Mouse (Mus musculus): ENCODE data around the gene Rabggta. TPM values are rescaled to one million over a fixed set of nuclear protein-coding genes. Genes with fewer than 3 reads are reported as not detected.

Gene Rabggta
- 64.0 and 65.1 TPM in 2 replicates for polyA plus RNA-seq (2015; fragmentation: Nextera tagmentation; extraction: Ambion mirVana)

- Histone ChIP-seq H3K27ac (ENCODE audit: low read length) (peak within 1 kb of the TSS; percentile 82), H3K4me2 (ENCODE audit: low read length) (peak within 1 kb of the TSS; percentile 79), H3K9ac (ENCODE audit: low read depth, low read length) (peak within 1 kb of the TSS; percentile 75), H3K4me3 (ENCODE audit: low read depth, low read length) (peak within 1 kb of the TSS; percentile 69), H3K36me3 (ENCODE audit: control insufficient read depth, insufficient read depth, low read length) (peaks cover 15% of the 10 kb centered on the region; the same call in 1 of the 2 replicates), H3K4me1 (ENCODE audit: control insufficient read depth, insufficient read depth, low read length) (peaks cover 14% of the 10 kb centered on the region), H3K9me3 (replicated peaks; ENCODE audit: control insufficient read depth, low read length, poor library complexity, severe bottlenecking) (no peaks in the 10 kb centered on the region), H3K27me3 (ENCODE audit: control insufficient read depth, insufficient read depth, low read depth, low read length) (no peaks in the 10 kb centered on the region)
- WGBS: under 1% methylated on average over 46 of the region's 50 CpGs
- peak; percentile 97 for ATAC-seq
Observed at GRCm38 (mm10) chr14:55721700-55722437, at the start of gene Rabggta. Gene Rabggta, minus strand, starts transcription at chr14:55722263.

- WGBS: 74% methylated on average over 16 of the region's 16 CpGs
- H3K36me3 ChIP-seq (ENCODE audit: control insufficient read depth, insufficient read depth, low read length): no peaks in the 10 kb centered on the region
- ATAC-seq: no peak
- H3K27me3 ChIP-seq (ENCODE audit: control insufficient read depth, insufficient read depth, low read depth, low read length): peaks cover 25% of the 10 kb centered on the region
- H3K4me2 ChIP-seq (ENCODE audit: low read length): no peak overlapping the region
- H3K9me3 ChIP-seq (replicated peaks; ENCODE audit: control insufficient read depth, low read length, poor library complexity, severe bottlenecking): no peaks in the 10 kb centered on the region
- no peak overlapping the region for H3K9ac ChIP-seq (ENCODE audit: low read depth, low read length)
- no peak overlapping the region for H3K27ac ChIP-seq (ENCODE audit: low read length)
- no peak overlapping the region for H3K4me3 ChIP-seq (ENCODE audit: low read depth, low read length)
- peaks cover 3% of the 10 kb centered on the region; the same call in 1 of the 2 replicates for H3K4me1 ChIP-seq (ENCODE audit: control insufficient read depth, insufficient read depth, low read length)
Observed at GRCm38 (mm10) chr14:55769087-55769703, 47.1 kb upstream of the Rabggta start.

DNA sequence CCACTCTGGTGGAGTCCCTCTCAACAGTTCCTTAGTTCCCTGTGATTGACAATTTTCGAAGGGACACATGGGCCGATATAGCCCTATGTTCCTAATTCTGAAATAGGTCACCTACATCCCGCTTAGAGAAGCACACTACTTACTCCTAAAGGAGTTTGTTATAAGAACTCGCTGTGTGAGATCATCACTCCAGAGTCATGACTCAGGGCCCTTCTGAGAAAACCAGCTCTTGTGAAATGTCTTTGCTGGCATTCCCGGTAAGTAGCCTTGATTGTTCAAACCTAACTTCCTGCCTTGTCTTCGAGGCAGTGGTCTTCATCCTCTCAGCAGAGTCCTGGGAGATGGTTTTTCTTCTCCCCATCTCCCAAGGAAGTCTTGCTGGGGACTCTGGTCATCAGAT, 46.5 kb upstream of the Rabggta start:
- H3K9ac ChIP-seq (ENCODE audit: low read depth, low read length): no peak overlapping the region
- H3K27ac ChIP-seq (ENCODE audit: low read length): no peak overlapping the region
- no peak overlapping the region for H3K4me3 ChIP-seq (ENCODE audit: low read depth, low read length)
- H3K4me2 ChIP-seq (ENCODE audit: low read length): no peak overlapping the region
- no peaks in the 10 kb centered on the region for H3K36me3 ChIP-seq (ENCODE audit: control insufficient read depth, insufficient read depth, low read length)
- ATAC-seq: no peak
- peaks cover 26% of the 10 kb centered on the region for H3K27me3 ChIP-seq (ENCODE audit: control insufficient read depth, insufficient read depth, low read depth, low read length)
- H3K4me1 ChIP-seq (ENCODE audit: control insufficient read depth, insufficient read depth, low read length): peaks cover 3% of the 10 kb centered on the region; the same call in 1 of the 2 replicates
- 86% methylated on average over 6 of the region's 6 CpGs for WGBS
- H3K9me3 ChIP-seq (replicated peaks; ENCODE audit: control insufficient read depth, low read length, poor library complexity, severe bottlenecking): no peaks in the 10 kb centered on the region

DNA sequence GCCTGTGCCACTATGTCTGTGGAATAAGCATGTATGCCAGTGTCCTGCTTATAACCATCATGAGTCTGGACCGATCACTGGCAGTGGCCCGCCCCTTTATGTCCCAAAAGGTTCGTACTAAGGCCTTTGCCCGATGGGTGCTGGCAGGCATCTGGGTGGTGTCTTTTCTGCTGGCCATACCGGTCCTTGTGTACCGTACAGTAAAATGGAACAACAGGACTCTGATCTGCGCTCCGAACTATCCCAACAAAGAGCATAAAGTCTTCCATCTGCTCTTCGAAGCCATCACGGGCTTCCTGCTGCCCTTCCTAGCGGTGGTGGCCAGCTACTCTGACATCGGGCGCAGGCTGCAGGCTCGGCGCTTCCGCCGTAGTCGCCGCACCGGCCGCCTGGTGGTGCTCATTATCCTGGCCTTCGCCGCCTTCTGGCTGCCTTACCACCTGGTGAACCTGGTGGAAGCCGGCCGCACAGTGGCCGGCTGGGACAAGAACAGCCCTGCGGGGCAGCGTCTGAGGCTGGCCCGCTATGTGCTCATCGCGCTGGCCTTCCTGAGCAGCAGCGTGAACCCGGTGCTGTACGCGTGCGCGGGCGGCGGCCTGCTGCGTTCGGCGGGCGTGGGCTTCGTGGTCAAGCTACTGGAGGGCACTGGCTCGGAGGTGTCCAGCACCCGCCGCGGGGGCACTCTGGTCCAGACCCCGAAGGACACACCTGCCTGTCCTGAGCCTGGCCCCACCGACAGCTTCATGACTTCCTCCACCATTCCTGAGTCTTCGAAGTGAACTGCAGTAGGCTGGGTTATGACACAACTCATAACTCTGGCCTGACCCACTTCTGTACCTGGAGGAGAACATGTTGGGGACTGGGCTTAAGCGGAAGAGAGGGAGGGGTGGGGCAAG, 45.7 kb upstream of the Rabggta start:
- Histone ChIP-seq H3K9me3 (replicated peaks; ENCODE audit: control insufficient read depth, low read length, poor library complexity, severe bottlenecking) (no peaks in the 10 kb centered on the region), H3K4me2 (ENCODE audit: low read length) (peak overlapping the region; percentile 89), H3K4me1 (ENCODE audit: control insufficient read depth, insufficient read depth, low read length) (peaks cover 3% of the 10 kb centered on the region; the same call in 1 of the 2 replicates), H3K36me3 (ENCODE audit: control insufficient read depth, insufficient read depth, low read length) (no peaks in the 10 kb centered on the region), H3K4me3 (ENCODE audit: low read depth, low read length) (peak overlapping the region; percentile 48), H3K27ac (ENCODE audit: low read length) (no peak overlapping the region), H3K9ac (ENCODE audit: low read depth, low read length) (peak overlapping the region; percentile 71), H3K27me3 (ENCODE audit: control insufficient read depth, insufficient read depth, low read depth, low read length) (peaks cover 30% of the 10 kb centered on the region)
- WGBS: 13% methylated on average over 52 of the region's 52 CpGs
- ATAC-seq: peak; percentile 72

DNA sequence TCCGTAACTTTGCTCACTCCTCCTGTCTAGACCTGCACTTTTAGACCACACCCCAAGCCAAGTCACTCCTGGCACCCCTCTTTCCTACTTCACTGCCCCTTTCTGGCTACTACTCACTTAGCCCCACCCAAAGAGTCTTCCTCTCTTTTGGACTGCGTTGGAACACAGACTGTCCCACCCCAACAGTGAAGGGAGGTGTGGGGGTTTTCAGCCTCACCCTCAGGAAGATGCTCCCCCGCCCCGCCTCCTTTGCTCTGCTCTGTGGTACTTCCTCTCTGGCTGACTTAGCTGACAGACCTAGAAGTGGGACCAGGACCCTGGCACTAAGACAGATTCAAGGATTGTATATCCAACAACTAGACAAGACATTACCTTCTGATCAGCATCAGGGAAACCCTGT, 43.6 kb upstream of the Rabggta start, which contains the start of gene Ltb4r1:
TSS of gene Ltb4r1 (plus strand) at position 267 of the 400 bp plus-strand sequence.
- H3K9ac ChIP-seq (ENCODE audit: low read depth, low read length): no peak within 1 kb of the TSS
- WGBS: 73% methylated on average over 4 of the region's 4 CpGs
- H3K4me1 ChIP-seq (ENCODE audit: control insufficient read depth, insufficient read depth, low read length): peaks cover 10% of the 10 kb centered on the region
- ATAC-seq: no peak
- no peaks in the 10 kb centered on the region for H3K9me3 ChIP-seq (replicated peaks; ENCODE audit: control insufficient read depth, low read length, poor library complexity, severe bottlenecking)
- H3K4me2 ChIP-seq (ENCODE audit: low read length): no peak within 1 kb of the TSS
- no peaks in the 10 kb centered on the region for H3K36me3 ChIP-seq (ENCODE audit: control insufficient read depth, insufficient read depth, low read length)
- peaks cover 38% of the 10 kb centered on the region for H3K27me3 ChIP-seq (ENCODE audit: control insufficient read depth, insufficient read depth, low read depth, low read length)
- H3K4me3 ChIP-seq (ENCODE audit: low read depth, low read length): no peak within 1 kb of the TSS
- H3K27ac ChIP-seq (ENCODE audit: low read length): no peak within 1 kb of the TSS

DNA sequence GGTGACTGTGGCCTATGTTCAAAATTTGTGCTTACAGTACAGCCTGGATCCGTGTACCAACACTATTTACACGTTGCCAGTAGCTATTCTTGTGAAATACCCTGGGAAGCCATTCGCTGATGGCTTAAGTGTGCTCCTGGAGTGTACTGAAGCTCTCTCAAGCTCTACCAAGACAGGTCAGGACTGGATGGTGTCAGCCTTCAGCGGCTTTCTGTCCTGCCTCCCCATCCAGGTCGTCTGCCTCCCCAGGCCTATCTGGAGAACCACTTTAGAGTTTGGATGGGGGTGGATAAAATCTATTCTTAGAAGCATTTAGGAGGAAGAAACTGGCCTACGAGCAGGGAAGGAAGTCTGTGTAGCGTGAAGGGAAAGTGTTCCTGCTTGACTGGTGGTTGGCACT, 41.1 kb upstream of the Rabggta start:
- Histone ChIP-seq H3K4me1 (ENCODE audit: control insufficient read depth, insufficient read depth, low read length) (peaks cover 10% of the 10 kb centered on the region), H3K9ac (ENCODE audit: low read depth, low read length) (0 out of 2 replicates have a peak overlapping the region, but pooled peaks have one; percentile 6), H3K36me3 (ENCODE audit: control insufficient read depth, insufficient read depth, low read length) (no peaks in the 10 kb centered on the region), H3K4me2 (ENCODE audit: low read length) (no peak overlapping the region; the same call in none of the 2 replicates), H3K4me3 (ENCODE audit: low read depth, low read length) (no peak overlapping the region), H3K9me3 (replicated peaks; ENCODE audit: control insufficient read depth, low read length, poor library complexity, severe bottlenecking) (no peaks in the 10 kb centered on the region), H3K27me3 (ENCODE audit: control insufficient read depth, insufficient read depth, low read depth, low read length) (peaks cover 34% of the 10 kb centered on the region), H3K27ac (ENCODE audit: low read length) (0 out of 2 replicates have a peak overlapping the region, but pooled peaks have one; percentile 77)
- no peak for ATAC-seq
- 61% methylated on average over 7 of the region's 7 CpGs for WGBS

DNA sequence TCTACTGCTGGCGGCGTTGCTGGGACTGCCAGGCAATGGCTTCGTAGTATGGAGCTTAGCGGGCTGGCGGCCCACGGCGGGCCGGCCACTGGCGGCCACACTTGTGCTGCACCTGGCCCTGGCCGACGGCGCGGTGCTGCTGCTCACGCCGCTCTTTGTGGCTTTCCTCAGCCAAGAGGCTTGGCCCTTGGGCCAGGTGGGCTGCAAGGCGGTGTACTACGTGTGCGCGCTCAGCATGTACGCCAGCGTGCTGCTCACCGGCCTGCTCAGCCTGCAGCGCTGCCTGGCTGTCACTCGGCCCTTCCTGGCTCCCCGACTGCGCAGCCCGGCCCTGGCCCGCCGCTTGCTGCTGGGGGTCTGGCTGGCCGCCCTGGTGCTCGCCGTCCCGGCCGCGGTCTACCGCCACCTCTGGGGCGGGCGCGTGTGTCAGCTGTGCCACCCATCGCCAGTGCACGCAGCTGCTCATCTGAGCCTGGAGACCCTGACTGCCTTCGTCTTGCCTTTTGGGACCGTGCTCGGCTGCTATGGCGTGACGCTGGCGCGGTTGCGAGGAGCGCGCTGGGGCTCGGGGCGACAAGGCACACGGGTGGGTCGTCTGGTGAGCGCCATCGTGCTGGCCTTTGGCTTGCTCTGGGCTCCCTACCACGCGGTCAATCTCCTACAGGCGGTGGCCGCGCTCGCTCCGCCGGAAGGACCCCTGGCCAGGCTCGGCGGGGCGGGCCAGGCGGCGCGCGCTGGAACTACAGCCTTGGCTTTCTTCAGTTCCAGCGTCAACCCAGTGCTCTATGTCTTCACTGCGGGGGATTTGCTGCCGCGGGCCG, 40.1 kb upstream of the Rabggta start:
- Histone ChIP-seq H3K27me3 (ENCODE audit: control insufficient read depth, insufficient read depth, low read depth, low read length) (peaks cover 34% of the 10 kb centered on the region), H3K27ac (ENCODE audit: low read length) (peak overlapping the region; percentile 77), H3K9ac (ENCODE audit: low read depth, low read length) (peak overlapping the region; percentile 85), H3K36me3 (ENCODE audit: control insufficient read depth, insufficient read depth, low read length) (no peaks in the 10 kb centered on the region), H3K4me1 (ENCODE audit: control insufficient read depth, insufficient read depth, low read length) (peaks cover 7% of the 10 kb centered on the region), H3K4me2 (ENCODE audit: low read length) (peak overlapping the region; percentile 92), H3K9me3 (replicated peaks; ENCODE audit: control insufficient read depth, low read length, poor library complexity, severe bottlenecking) (no peaks in the 10 kb centered on the region), H3K4me3 (ENCODE audit: low read depth, low read length) (peak overlapping the region; percentile 54)
- ATAC-seq: peak; percentile 81
- under 1% methylated on average over 77 of the region's 77 CpGs for WGBS

DNA sequence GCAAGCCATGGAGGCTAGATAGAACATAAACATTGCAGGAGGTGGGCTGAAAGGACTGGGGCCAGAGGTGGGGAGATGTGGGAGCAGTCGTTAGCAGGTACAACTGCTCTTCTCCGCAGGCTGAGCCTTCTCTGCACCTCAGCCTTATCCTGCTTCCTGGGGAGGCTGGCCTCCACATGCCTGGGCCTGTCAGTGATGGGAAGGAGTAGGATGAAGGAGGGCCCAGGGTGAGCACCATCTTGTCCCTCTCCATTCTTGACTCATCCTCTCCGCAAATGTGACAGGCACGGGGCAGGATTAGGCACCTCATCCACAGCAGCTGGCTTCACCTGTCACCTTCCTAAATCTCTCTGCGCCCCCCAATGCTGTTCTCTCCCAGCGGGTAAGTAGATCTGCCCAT, 39.1 kb upstream of the Rabggta start, which contains the start of gene Ltb4r2:
TSS of gene Ltb4r2 (plus strand) at position 266 of the 400 bp plus-strand sequence.
- WGBS: 75% methylated on average over 6 of the region's 6 CpGs

More for the DNA sequence above, 39.1 kb upstream of the Rabggta start, which contains the start of gene Ltb4r2:
- Histone ChIP-seq H3K9me3 (replicated peaks; ENCODE audit: control insufficient read depth, low read length, poor library complexity, severe bottlenecking) (no peaks in the 10 kb centered on the region), H3K36me3 (ENCODE audit: control insufficient read depth, insufficient read depth, low read length) (no peaks in the 10 kb centered on the region), H3K4me3 (ENCODE audit: low read depth, low read length) (peak within 1 kb of the TSS; percentile 54), H3K4me2 (ENCODE audit: low read length) (peak within 1 kb of the TSS; percentile 92), H3K27ac (ENCODE audit: low read length) (peak within 1 kb of the TSS; percentile 77), H3K9ac (ENCODE audit: low read depth, low read length) (peak within 1 kb of the TSS; percentile 85), H3K4me1 (ENCODE audit: control insufficient read depth, insufficient read depth, low read length) (peaks cover 7% of the 10 kb centered on the region), H3K27me3 (ENCODE audit: control insufficient read depth, insufficient read depth, low read depth, low read length) (peaks cover 28% of the 10 kb centered on the region)
- ATAC-seq: no peak
